Mouse (Mus musculus) lung, adult 2 months (tissue): ENCODE results near the gene Gm13103. TPM values are rescaled to one million over a fixed set of nuclear protein-coding genes. Genes with fewer than 3 reads are reported as not detected.
"Not testable (repeated sequence)": the region's sequence is repeated elsewhere in the genome, so short reads cannot be mapped to it uniquely, and the experiment has no call there.

ENCODE experiments used
- DNase-seq: peaks from one replicate; pipeline ENCODE4 v3.0.0; 2022
- H3K4me1 ChIP-seq: fragments of 200-500 bp; 2 replicates; pipeline ENCODE4 v1.6.1; 2011; ENCODE audit warnings: low read length; ENCODE audit not compliant: control insufficient read depth, insufficient read depth
- H3K4me3 ChIP-seq: fragments of 200-500 bp; replicated peaks from 2 replicates; pipeline ENCODE3; 2011; ENCODE audit warnings: low read depth, mild to moderate bottlenecking, control low read depth, low read length; ENCODE audit errors: extremely low read depth
- CTCF ChIP-seq: fragments of 200-500 bp; IDR thresholded peaks from 2 replicates; pipeline ENCODE4 v1.5.1; 2011; ENCODE audit warnings: mild to moderate bottlenecking, low read length, control low read depth; ENCODE audit not compliant: insufficient read depth
- POLR2A ChIP-seq: fragments of 200-500 bp; IDR thresholded peaks from 2 replicates; pipeline ENCODE4 v1.6.1; 2011; ENCODE audit warnings: low read depth, mild to moderate bottlenecking, control low read depth, low read length, borderline replicate concordance; ENCODE audit errors: extremely low read depth
- whole genome bisulfite sequencing: fragments of 180-500 bp; shearing (Covaris S2); methylation state at CpG from one replicate; pipeline ENCODE4 v1.1.7; 2018; 5-methylcytosine and 5-hydroxymethylcytosine counted together
- polyA plus RNA-seq: library from polyadenylated mRNA; depleted of rRNA; stranded (reverse); fragments of >200 nt; gene quantifications from 2 replicates; pipeline ENCODE4 v1.2.3, GENCODE M21; 2012; rRNA removed

The Gm13103 gene
- polyA plus RNA-seq: not detected in 2 replicates

GRCm38 (mm10) chr4:143846197-143846596 lies at the start of gene Gm13103:
Gene Gm13103 (plus strand): TSS chr4:143846497.
- not testable (repeated sequence) for H3K4me1 ChIP-seq, H3K4me3 ChIP-seq, DNase-seq

- 66% methylated on average over 2 of the region's 2 CpGs for WGBS
- H3K4me1 ChIP-seq: no peaks in the 10 kb centered on the region
- DNase-seq: no peak
Measured at GRCm38 (mm10) chr4:143815993-143816392, 30.3 kb upstream of the Gm13103 start, which contains the start of gene Gm13084. Gene Gm13084 (minus strand): TSS chr4:143816093.

GRCm38 (mm10) chr4:143882371-143882770 lies 36.1 kb downstream of the Gm13103 start:
- DNase-seq, H3K4me3 ChIP-seq, H3K4me1 ChIP-seq: not testable (repeated sequence)
- 65% methylated on average over 1 of the region's 1 CpGs for WGBS

More at GRCm38 (mm10) chr4:143815993-143816392, 30.3 kb upstream of the Gm13103 start, which contains the start of gene Gm13084:
- no peak for TF ChIP-seq CTCF
- TF ChIP-seq POLR2A: no peak
- H3K4me3 ChIP-seq: no peak within 1 kb of the TSS

GRCm38 (mm10) chr4:143894406-143894805 lies 48.1 kb downstream of the Gm13103 start:
- not testable (repeated sequence) for H3K4me1 ChIP-seq, H3K4me3 ChIP-seq, DNase-seq
- 80% methylated on average over 3 of the region's 3 CpGs for WGBS

- not testable (repeated sequence) for DNase-seq, H3K4me3 ChIP-seq, H3K4me1 ChIP-seq
- WGBS: 80% methylated on average over 1 of the region's 1 CpGs
Measured at GRCm38 (mm10) chr4:143900280-143900679, 54.0 kb downstream of the Gm13103 start, which contains the start of gene Pramef6. Gene Pramef6 (minus strand): TSS chr4:143900380.

Other genes starting within 250 kb of the Gm13103 start
- not detected in 2 replicates for gene Gm13083, start 231.5 kb upstream of the Gm13103 start, polyA plus RNA-seq
- gene Gm13088, start 189.3 kb upstream of the Gm13103 start, polyA plus RNA-seq: not detected in 2 replicates
- not detected in 2 replicates for gene Gm13089, start 143.8 kb upstream of the Gm13103 start, polyA plus RNA-seq
- not detected in 2 replicates for gene Gm13078, start 127.0 kb upstream of the Gm13103 start, polyA plus RNA-seq
- not detected in 2 replicates for gene Gm13023, start 57.1 kb upstream of the Gm13103 start, polyA plus RNA-seq
- not detected in 2 replicates for gene Gm13084, start 30.4 kb upstream of the Gm13103 start, polyA plus RNA-seq
- not detected in 2 replicates for gene Pramef6, start 53.9 kb downstream of the Gm13103 start, polyA plus RNA-seq
- not detected in 2 replicates for gene Pramef25, start 104.5 kb downstream of the Gm13103 start, polyA plus RNA-seq
- gene Gm13101, start 120.5 kb downstream of the Gm13103 start, polyA plus RNA-seq: not detected in 2 replicates
- not detected in 2 replicates for gene Pramef17, start 147.9 kb downstream of the Gm13103 start, polyA plus RNA-seq
- gene Pramel4, start 212.6 kb downstream of the Gm13103 start, polyA plus RNA-seq: not detected in 2 replicates